Mouse (Mus musculus) spleen, adult 10 weeks (tissue): ENCODE data around the gene Dst. TPM values are rescaled to one million over a fixed set of nuclear protein-coding genes. Genes with fewer than 3 reads are reported as not detected.

Source experiments
- polyA plus RNA-seq: library from polyadenylated mRNA; stranded (reverse); fragments of 350-450 nt; fragmentation: Illumina TruSeq; extraction: RNeasy Lipid Tissue Mini Kit (QIAGEN cat#74804); gene quantifications from one replicate; pipeline ENCODE4 v1.2.3, GENCODE M21; 2015; ENCODE audit warnings: low replicate concordance; ENCODE audit not compliant: insufficient read depth

Dst gene
- polyA plus RNA-seq, result 19.4 TPM

GRCm38 (mm10) chr1:33908191-33908962 is at the start of gene Dst:
TSS of gene Dst (plus strand) at chr1:33908225.

GRCm38 (mm10) chr1:33907421-33908190 is 419 bp upstream of the Dst start, which contains the start of gene Bend6:
TSS of gene Bend6 (minus strand) at chr1:33907816.

Other genes starting within 250 kb of the Dst start
- 13.7 TPM for gene Prim2, start 238.4 kb upstream of the Dst start, polyA plus RNA-seq
- gene Rab23, start 188.3 kb upstream of the Dst start, polyA plus RNA-seq, result 9.1 TPM
- 3.6 TPM for gene Bag2, start 150.4 kb upstream of the Dst start, polyA plus RNA-seq
- 29.9 TPM for gene Zfp451, start 93.6 kb upstream of the Dst start, polyA plus RNA-seq
- gene Bend6, start 409 bp upstream of the Dst start, polyA plus RNA-seq, result 2.9 TPM